Mouse (Mus musculus) intestine, embryonic 14.5 days (tissue): ENCODE results near the gene Akna. TPM values are rescaled to one million over a fixed set of nuclear protein-coding genes. Genes with fewer than 3 reads are reported as not detected.
A peak's percentile ranks its signal among the peaks of the same experiment; 100 is the strongest.

Experiments used
- ATAC-seq: fragments of 200-750 bp; cut with Nextera tagmentation; replicated peaks from 2 replicates; pipeline ENCODE4 v1.8.0; 2017; ENCODE audit warnings: low read depth, moderate number of reproducible peaks, moderate TSS enrichment, moderate library complexity; ENCODE audit not compliant: low FRiP score, low TSS enrichment
- DNase-seq: peaks from one replicate; pipeline ENCODE4 v3.0.0-alpha.2; 2018; ENCODE audit warnings: low spot score
- H3K27ac ChIP-seq: fragments of 300-500 bp; sonication (generic); 2 replicates; pipeline ENCODE4 v1.5.1; 2014; ENCODE audit warnings: low read depth, mild to moderate bottlenecking, control low read depth
- H3K27me3 ChIP-seq: fragments of 300-500 bp; sonication (generic); replicated peaks from 2 replicates; pipeline ENCODE4 v1.6.1; 2014; ENCODE audit warnings: low read length, control low read depth; ENCODE audit not compliant: control insufficient read depth, insufficient read depth
- H3K36me3 ChIP-seq: fragments of 300-500 bp; sonication (generic); 2 replicates; pipeline ENCODE4 v1.6.1; 2014; ENCODE audit warnings: low read length, control low read depth; ENCODE audit not compliant: control insufficient read depth, insufficient read depth
- H3K4me1 ChIP-seq: fragments of 300-500 bp; sonication (generic); replicated peaks from 2 replicates; pipeline ENCODE4 v1.6.1; 2014; ENCODE audit warnings: low read length, control low read depth, mixed read lengths; ENCODE audit not compliant: control insufficient read depth, insufficient read depth
- H3K4me2 ChIP-seq: fragments of 300-500 bp; sonication (generic); 2 replicates; pipeline ENCODE4 v1.6.1; 2014; ENCODE audit warnings: low read length
- H3K4me3 ChIP-seq: fragments of 300-500 bp; sonication (generic); 2 replicates; pipeline ENCODE4 v1.5.1; 2014; ENCODE audit warnings: low read depth, low read length, control low read depth, mixed read lengths
- H3K9ac ChIP-seq: fragments of 300-500 bp; sonication (generic); 2 replicates; pipeline ENCODE4 v1.6.1; 2014; ENCODE audit warnings: mild to moderate bottlenecking, low read length
- H3K9me3 ChIP-seq: fragments of 300-500 bp; sonication (generic); 2 replicates; pipeline ENCODE4 v1.6.1; 2016; ENCODE audit warnings: low read length, control low read depth; ENCODE audit not compliant: control insufficient read depth
- WGBS: fragments of 180-500 bp; shearing (Covaris S2); extraction: QIAGEN DNeasy Blood & Tissue Kit; methylation state at CpG from one replicate; pipeline ENCODE4 v1.1.7; 2014; 5-methylcytosine and 5-hydroxymethylcytosine counted together
- polyA plus RNA-seq: library from polyadenylated mRNA; unstranded; fragments of >200 nt; fragmentation: Nextera tagmentation; extraction: Ambion mirVana; gene quantifications from 2 replicates; pipeline ENCODE4 v1.2.1, GENCODE M21; 2014

The Akna gene
- polyA plus RNA-seq, 1 experiment from 2014 or later: 6.8 TPM

DNA sequence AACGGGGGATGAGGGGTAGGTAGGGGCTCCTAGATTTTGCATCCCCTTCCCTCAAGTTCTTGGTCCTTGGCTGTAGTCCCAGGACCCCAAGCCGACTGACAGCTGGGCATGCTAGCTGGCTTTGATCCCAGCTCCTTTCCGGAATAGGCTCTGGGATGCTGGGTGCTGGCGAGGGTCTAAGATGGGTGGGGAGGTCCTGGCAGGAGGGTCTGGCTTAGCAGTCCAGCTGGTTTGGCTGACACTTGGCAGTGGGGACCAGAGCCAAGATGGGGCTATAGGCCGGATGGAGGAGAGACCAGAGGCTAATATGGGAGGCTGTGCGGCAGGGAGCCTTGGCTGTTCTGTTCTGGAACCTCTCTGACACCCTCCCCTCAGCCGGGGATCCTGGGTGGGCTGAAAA is 5.1 kb upstream of the Akna start:
- ATAC-seq: no peak
- Histone ChIP-seq H3K4me2 (peak overlapping the region; percentile 90; the same call in 1 of the 2 replicates), H3K36me3 (no peaks in the 10 kb centered on the region), H3K4me1 (peaks cover 37% of the 10 kb centered on the region), H3K4me3 (no peak overlapping the region), H3K9ac (no peak overlapping the region), H3K27ac (no peak overlapping the region), H3K9me3 (no peaks in the 10 kb centered on the region), H3K27me3 (no peaks in the 10 kb centered on the region)
- no peak for DNase-seq
- WGBS: 57% methylated on average over 7 of the region's 7 CpGs

DNA sequence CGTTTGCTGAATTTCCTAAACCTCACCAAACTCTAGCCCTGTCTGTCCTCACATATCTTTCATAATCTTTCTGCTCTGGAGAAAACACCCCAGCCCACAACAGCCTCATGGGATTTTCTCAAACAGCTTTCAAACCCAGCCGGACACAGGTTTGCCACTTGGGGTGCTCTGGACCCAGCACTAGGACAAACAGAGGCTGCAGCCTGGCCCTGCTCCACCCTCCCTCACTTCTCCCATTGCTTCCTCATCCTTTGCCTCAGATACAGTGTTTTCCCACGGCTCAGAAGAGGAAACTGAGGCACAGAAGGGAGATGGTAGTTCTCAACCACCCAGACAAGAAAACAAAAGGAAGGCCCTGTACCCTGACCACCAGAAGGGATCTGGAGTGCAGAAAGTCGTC is 2.5 kb upstream of the Akna start:
- 65% methylated on average over 4 of the region's 4 CpGs for WGBS
- DNase-seq: no peak
- Histone ChIP-seq H3K9ac (no peak overlapping the region), H3K9me3 (no peaks in the 10 kb centered on the region), H3K27me3 (no peaks in the 10 kb centered on the region), H3K4me1 (peaks cover 57% of the 10 kb centered on the region), H3K27ac (no peak overlapping the region), H3K36me3 (no peaks in the 10 kb centered on the region; the same call in 1 of the 2 replicates), H3K4me3 (no peak overlapping the region), H3K4me2 (no peak overlapping the region)
- ATAC-seq: no peak

DNA sequence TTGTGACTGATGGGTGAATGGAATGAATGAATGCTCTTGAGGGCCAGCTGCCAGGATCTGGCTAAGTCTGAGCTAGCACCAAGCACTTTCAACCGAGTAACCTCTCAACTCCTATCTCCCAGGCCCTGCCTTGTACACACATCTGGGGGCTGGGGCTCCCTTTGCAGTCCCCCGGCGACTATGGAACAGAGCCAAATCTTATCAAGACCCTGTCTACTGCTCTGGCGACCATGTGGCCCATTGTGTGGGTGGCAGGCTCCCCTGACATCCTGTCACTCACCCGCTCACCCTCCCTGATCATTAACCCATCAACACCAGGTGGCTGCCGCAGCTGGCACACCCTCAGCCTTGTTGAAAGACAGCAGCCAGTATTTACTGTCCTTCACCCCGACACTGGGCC is 1.9 kb upstream of the Akna start:
- no peak overlapping the region for H3K27ac ChIP-seq
- 28% methylated on average over 7 of the region's 7 CpGs for WGBS
- peaks cover 61% of the 10 kb centered on the region for H3K4me1 ChIP-seq
- H3K27me3 ChIP-seq: no peaks in the 10 kb centered on the region
- no peaks in the 10 kb centered on the region; the same call in 1 of the 2 replicates for H3K36me3 ChIP-seq
- H3K9ac ChIP-seq: no peak overlapping the region
- no peaks in the 10 kb centered on the region for H3K9me3 ChIP-seq
- ATAC-seq: no peak
- DNase-seq: no peak
- H3K4me3 ChIP-seq: no peak overlapping the region
- no peak overlapping the region for H3K4me2 ChIP-seq

GRCm38 (mm10) chr4:63404205-63404604 is 1.1 kb upstream of the Akna start:
- Histone ChIP-seq H3K4me1 (peaks cover 62% of the 10 kb centered on the region), H3K9me3 (no peaks in the 10 kb centered on the region), H3K4me3 (no peak overlapping the region), H3K27me3 (no peaks in the 10 kb centered on the region), H3K9ac (no peak overlapping the region), H3K4me2 (peak overlapping the region; percentile 61; the same call in 1 of the 2 replicates), H3K27ac (peak overlapping the region; percentile 92; the same call in 1 of the 2 replicates), H3K36me3 (no peaks in the 10 kb centered on the region; the same call in 1 of the 2 replicates)
- 51% methylated on average over 7 of the region's 7 CpGs for WGBS
- DNase-seq (no peak), ATAC-seq (no peak)

GRCm38 (mm10) chr4:63402558-63402957 is 596 bp downstream of the Akna start:
- peak; percentile 1; the same call in 1 of the 2 replicates for ATAC-seq
- H3K4me1 ChIP-seq: peaks cover 51% of the 10 kb centered on the region

GRCm38 (mm10) chr4:63402056-63402455 is 1.1 kb downstream of the Akna start:
- peak overlapping the region; percentile 92 for H3K27ac ChIP-seq
- H3K36me3 ChIP-seq: no peaks in the 10 kb centered on the region; the same call in 1 of the 2 replicates
- WGBS: 83% methylated on average over 10 of the region's 10 CpGs
- DNase-seq: no peak
- no peaks in the 10 kb centered on the region for H3K9me3 ChIP-seq
- peak overlapping the region; percentile 38; the same call in 1 of the 2 replicates for H3K4me3 ChIP-seq
- no peak for ATAC-seq
- peak overlapping the region; percentile 61 for H3K9ac ChIP-seq
- H3K4me1 ChIP-seq: peaks cover 51% of the 10 kb centered on the region
- peak overlapping the region; percentile 61 for H3K4me2 ChIP-seq
- H3K27me3 ChIP-seq: no peaks in the 10 kb centered on the region

More at GRCm38 (mm10) chr4:63402558-63402957, 596 bp downstream of the Akna start:
- H3K27me3 ChIP-seq: no peaks in the 10 kb centered on the region
- H3K27ac ChIP-seq: peak overlapping the region; percentile 92
- DNase-seq: peak; percentile 57
- peak overlapping the region; percentile 61 for H3K4me2 ChIP-seq
- WGBS: 30% methylated on average over 6 of the region's 6 CpGs
- H3K36me3 ChIP-seq: no peaks in the 10 kb centered on the region; the same call in 1 of the 2 replicates
- no peaks in the 10 kb centered on the region for H3K9me3 ChIP-seq
- H3K4me3 ChIP-seq: peak overlapping the region; percentile 38
- peak overlapping the region; percentile 61 for H3K9ac ChIP-seq

- 54% methylated on average over 6 of the region's 6 CpGs for WGBS
- H3K4me3 ChIP-seq: no peak overlapping the region
- no peak overlapping the region for H3K27ac ChIP-seq
- H3K4me2 ChIP-seq: peak overlapping the region; percentile 61; the same call in 1 of the 2 replicates
- no peak for DNase-seq
- H3K9me3 ChIP-seq: no peaks in the 10 kb centered on the region
- ATAC-seq: no peak
- H3K4me1 ChIP-seq: peaks cover 51% of the 10 kb centered on the region
- peaks cover 3% of the 10 kb centered on the region; the same call in 1 of the 2 replicates for H3K36me3 ChIP-seq
- no peaks in the 10 kb centered on the region for H3K27me3 ChIP-seq
- no peak overlapping the region for H3K9ac ChIP-seq
Observed at GRCm38 (mm10) chr4:63401620-63402019, 1.5 kb downstream of the Akna start.

DNA sequence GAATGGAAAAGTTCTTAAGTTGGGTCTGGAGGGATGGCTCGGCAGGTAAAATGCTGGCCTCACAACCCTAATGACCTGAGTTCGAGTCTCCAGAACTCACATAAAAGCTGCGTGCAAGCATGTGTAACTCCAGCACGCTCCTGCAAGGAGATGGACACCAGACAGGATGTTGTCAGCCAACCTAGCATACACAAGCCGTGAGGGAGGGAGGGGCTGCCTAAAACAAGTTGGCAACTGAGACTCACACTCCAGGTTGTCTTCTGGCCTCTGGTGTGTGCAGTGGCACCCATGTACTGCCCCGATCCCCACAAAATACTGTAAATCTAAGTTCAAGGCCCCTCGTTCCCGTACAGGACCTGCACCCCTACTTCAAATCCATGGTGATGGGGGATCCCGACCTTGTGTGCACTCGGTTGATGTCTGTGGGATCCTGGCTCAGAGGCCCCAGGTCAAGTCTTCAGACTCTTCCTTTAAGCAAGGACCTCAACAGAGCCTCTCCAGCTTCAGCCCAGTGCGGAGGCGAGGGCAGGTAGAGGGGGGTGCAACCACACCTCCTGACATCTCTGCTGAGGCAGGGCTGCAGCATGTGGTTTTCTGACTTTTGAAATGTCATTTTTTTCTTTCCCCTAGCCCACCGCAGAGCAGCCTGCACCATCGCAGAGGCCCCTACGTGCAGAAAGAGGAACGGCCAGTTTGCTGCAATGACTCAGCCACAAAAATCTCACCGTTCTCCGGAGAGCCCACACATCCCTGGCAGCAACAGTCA is 2.4 kb downstream of the Akna start:
- Histone ChIP-seq H3K9me3 (no peaks in the 10 kb centered on the region), H3K27ac (no peak overlapping the region), H3K9ac (no peak overlapping the region), H3K27me3 (no peaks in the 10 kb centered on the region), H3K4me1 (peaks cover 51% of the 10 kb centered on the region), H3K36me3 (peaks cover 6% of the 10 kb centered on the region), H3K4me2 (no peak overlapping the region), H3K4me3 (no peak overlapping the region)
- DNase-seq (no peak), ATAC-seq (no peak)
- WGBS: 78% methylated on average over 18 of the region's 18 CpGs
